Mouse (Mus musculus) liver, embryonic 14.5 days (tissue): ENCODE measurements around the gene Cntnap2.

Experiments
- CTCF ChIP-seq: IDR thresholded peaks from 2 replicates; pipeline ENCODE4 v1.5.1; 2016; ENCODE audit warnings: antibody characterized with exemption, low read depth, control low read depth
- EP300 ChIP-seq: IDR thresholded peaks from 2 replicates; pipeline ENCODE4 v1.6.1; 2016; ENCODE audit warnings: antibody characterized with exemption, low read depth

GRCm38 (mm10) chr6:47042602-47043001 is 1983.4 kb downstream of the Cntnap2 start:
- TF ChIP-seq CTCF: no peak
- no peak for TF ChIP-seq EP300
